Mouse (Mus musculus): ENCODE data around the gene Pld1.

Gene Pld1

DNA sequence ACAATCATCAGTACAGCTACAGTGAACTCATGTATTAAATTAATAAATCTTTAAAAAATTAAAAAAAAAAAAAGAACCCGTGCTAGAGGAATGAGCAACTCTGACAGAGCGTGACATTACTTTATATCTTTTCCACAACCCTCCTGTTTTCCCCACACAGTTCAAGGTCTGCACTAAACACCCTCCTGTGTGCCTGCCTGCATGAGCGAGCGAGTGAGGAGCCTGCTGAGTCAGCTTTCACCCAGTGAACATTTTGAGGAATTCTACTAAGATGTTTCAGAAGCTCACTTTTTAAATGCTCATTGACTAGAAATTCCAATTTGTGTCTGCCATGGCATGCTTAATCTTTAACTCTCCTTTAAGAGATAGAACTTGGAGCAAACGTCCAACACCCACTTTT is 109.1 kb downstream of the Pld1 start:
- DNase-seq (ENCODE audit: low spot score in 2 of 2), result no peak

GRCm38 (mm10) chr3:28049526-28049925 is 111.0 kb downstream of the Pld1 start:
- no peak for DNase-seq (ENCODE audit: low spot score in 2 of 2)

DNA sequence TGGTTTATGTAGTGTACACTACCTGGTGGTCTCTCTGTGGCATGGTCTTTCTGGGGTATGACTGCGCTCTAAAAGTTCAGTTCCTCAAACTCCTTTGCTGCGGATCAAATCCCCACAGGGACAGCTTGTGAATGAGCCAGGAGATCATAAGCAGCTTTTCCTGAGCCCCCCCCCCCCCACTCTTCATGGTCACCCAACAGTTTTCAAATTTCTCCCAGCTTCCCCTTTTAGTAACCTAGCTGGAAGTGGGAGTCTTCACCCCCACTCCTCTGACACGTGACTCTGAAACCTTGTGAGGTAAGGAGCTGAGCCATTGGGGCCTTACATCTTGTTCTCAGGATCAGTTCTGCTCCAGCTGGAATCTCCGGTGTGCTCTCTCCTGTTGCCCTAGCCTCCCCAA is 114.6 kb downstream of the Pld1 start:
- no peak for DNase-seq (ENCODE audit: low spot score in 2 of 2)

DNA sequence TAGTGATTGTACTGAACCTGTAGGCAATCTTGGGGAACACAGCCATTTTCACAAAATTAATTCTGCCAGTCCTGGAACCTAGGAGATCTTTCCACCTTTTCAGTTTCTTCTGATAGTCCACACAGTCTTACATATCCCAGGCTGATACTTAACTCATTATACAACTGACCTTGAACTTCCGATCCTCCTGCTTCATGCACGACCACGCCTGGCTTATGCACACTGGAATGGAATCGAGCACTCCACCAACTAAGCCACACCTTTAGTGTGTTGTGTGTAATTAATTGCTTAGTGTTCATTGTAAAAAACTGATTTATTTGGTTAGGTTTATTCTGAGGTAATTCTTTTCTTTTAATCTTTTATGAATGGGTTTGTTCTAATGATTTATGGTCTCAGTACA is 122.2 kb downstream of the Pld1 start:
- no peak for DNase-seq (ENCODE audit: low spot score in 2 of 2)

DNA sequence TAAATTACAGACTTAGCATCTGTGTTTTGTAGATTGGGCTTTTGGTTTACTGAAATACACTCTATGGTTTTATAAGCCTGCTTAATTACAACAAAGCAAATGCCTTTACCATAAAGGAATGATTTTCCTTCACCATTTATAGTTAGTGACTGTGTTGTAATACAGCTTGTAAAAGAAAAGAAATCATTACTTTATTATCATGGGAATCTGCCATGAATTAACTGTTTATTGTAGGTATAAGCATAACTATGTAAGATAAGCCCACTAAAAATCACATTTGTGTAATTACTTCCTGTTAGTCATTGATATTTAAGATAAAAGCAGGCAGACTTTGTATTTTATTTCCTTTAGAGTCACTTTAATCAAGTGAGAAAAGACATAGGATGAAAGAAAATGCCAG is 122.7 kb downstream of the Pld1 start:
- no peak for DNase-seq (ENCODE audit: low spot score in 2 of 2)

DNA sequence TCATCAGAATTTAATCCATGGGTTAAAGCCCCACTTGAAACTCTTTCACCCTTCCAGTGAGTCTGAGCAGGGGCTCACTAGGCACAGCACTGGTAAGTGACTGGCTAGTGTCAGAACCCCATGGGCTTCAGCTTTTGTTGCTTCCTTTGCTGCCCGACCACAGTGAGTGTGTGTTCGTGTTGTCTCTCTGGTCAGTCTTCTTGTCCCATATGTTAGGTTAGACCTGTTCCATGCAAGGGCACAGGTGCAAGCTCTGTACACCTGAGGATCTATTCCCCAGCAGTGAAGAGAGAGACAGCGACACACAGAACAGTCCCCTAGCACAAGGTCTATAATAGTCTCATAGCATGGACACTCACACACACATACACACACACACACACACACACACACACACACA is 140.7 kb downstream of the Pld1 start:
- no peak for DNase-seq (ENCODE audit: low spot score in 2 of 2)

GRCm38 (mm10) chr3:28080116-28080515 is 141.6 kb downstream of the Pld1 start:
- DNase-seq (ENCODE audit: low spot score in 2 of 2), result no peak

GRCm38 (mm10) chr3:28081012-28081411 is 142.5 kb downstream of the Pld1 start:
- no peak for DNase-seq (ENCODE audit: low spot score in 2 of 2)

DNA sequence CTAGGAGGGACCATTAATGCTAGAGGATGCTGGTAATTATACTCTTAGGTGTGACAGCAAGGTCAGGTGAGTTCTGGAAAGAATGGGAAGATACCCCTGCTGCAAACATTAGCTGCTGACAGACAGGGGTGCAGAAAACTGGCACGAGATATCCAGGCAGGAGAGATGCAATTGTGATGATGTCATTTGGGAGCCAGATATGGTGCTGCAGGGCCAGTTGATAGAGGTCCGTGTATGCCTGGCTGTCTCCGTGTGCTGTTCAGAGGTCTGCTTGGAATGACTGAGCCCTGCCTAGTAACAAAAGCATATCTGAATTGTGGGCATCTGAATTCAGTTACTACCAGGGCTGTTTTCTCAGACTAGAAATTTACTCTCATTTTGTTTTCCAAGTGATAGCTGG is 144.7 kb downstream of the Pld1 start:
- no peak for DNase-seq (ENCODE audit: low spot score in 2 of 2)

DNA sequence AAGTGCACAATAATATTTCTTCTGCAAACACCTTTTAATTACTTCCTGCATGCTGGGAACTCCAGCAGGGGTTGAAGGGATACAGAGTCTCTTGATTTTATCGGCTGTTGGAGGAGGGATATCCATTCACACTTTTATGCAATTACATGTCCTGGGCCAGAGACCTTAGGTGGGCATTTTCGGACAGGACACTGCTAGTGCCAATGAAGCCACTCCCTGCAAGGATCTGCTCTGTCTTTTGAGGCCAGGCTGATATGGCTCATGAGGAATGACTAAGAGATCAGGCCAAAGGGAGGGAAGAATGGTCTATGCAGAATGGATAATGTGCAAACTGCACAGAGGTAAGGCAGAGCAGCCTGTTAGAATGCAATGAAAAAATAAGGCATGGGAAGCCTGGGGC is 145.8 kb downstream of the Pld1 start:
- DNase-seq (ENCODE audit: low spot score in 2 of 2), result no peak

DNA sequence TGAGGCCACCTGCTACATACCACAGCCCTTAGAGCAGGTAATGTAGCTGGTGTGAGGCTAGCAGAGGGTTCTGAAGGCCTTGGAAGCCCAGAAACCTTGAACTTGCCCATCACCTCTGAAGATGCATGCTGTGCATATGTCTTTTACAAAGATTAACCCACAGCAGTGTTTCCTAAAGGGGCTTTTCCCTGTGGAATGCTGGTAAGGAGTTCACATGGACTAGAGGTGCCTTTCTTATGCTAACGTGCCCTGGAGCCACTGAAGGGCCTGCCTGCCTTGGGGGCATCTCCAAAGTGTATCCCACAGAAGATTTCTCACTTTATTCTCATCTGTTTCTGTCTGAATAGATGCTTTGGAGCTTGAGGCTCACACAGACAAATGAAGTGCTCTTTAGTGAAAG is 152.8 kb downstream of the Pld1 start:
- DNase-seq (ENCODE audit: low spot score in 2 of 2), result no peak

GRCm38 (mm10) chr3:28091741-28092140 is 153.2 kb downstream of the Pld1 start:
- DNase-seq (ENCODE audit: low spot score in 2 of 2), result no peak

DNA sequence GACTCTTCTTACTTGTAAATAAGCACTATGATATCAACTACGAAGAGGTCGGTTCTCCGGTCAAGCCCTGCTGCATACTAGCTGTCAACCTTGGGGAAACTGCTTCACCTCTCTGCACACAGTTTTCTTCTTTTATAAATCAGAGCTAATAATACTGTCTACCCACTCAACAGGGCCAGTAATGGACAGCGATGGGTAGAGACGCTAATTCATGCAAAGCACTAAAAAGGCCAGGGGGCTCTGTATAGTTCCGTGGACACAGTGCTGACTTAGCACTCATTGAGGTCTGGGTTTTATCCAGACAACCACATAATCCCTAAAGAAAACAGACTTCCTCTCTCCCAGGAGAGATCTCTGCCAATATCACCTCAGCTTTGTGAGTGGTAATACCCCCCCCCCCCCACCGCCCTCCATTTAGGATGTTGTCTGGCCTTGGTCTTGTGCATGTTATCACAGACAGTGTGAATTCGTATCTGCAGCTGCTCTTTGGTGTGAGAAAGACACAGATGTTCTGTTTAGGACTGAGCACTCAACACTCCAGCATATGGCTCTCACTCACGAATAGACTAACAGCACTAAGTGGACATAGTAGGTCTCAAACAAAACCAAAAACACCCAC is 155.3 kb downstream of the Pld1 start:
- no peak for DNase-seq (ENCODE audit: low spot score in 2 of 2)

DNA sequence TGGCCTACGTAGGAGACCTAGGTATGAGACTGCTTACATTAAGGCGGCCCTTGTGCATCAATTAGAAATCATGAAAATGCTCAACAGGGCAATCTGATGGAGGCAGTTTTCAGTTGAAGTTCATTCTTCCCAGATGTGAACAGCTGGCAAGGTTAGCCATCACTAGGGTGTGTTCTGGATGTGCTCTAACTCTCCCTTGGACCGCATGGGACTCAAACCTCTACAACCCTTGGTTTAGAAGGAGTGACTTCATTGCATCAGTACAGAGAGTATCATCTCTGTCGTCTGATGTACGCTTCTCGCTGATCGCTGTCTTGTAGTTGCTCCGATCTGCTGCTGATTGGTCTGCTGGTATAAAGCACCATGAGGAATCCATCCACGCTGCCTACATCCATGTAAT is 157.0 kb downstream of the Pld1 start:
- no peak for DNase-seq (ENCODE audit: low spot score in 2 of 2)

DNA sequence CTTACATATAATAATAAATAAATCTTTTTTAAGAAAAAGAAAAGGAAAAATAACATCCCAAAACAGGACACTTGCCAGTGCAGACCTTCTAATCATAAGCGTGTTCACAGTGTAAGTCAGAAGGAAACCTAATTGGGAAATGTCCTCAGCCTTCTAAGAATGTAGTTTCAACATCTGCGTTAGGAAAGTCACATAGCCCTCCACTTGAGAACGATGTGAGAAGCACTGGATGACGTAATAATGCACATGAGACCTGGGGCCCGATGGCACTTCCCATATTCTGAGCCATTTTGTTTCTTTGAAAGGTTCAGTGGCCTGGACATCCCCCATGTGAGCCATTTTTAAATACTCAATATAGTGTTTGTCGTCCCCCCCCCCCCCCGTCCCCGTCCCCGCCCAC is 160.7 kb downstream of the Pld1 start:
- no peak for DNase-seq (ENCODE audit: low spot score in 2 of 2)

DNA sequence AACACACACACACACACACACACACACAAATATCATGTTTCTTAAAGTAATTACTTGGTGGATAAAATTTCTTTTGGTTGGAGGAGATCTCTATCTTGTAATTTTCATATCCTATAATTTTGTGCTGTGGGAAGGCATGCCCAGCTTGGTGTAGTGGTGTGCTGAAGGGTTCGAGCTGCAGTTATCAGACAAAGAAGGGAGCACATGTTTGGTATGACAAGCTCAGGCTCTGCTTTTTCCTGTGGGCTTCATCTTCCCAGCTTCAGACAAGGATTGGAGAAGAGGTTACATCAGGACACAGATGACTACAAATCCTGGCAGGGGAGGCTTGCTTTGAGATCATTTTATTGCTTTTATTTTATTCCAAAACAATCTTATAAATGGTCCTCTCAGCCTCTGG is 166.5 kb downstream of the Pld1 start:
- DNase-seq (ENCODE audit: low spot score in 2 of 2), result no peak

DNA sequence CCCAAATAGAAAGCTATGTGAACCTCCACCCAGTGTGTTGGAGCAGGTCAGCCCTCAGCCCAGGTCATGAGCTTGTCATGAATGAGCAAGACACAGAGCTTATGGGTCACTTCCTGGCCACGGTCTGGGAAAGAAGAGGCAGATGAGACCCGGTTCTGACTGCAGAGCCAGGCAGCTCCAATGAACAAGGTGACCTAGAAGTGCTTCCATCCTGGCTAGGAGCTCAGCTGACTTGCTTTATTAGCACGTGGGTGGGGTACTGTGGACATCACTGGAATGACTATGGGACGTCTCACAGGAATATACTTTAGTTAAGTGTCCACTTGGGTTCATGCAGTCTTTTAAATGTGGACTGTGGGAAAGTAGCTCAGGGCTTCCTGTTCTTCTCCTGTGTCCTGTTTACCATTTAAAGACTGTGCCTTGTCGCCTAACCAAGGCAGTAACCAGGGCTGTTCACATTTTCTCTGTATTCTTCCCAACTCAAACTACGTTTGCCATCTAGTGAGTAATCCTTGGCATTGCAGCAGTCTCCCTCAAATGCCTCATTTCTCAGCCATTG is 169.0 kb downstream of the Pld1 start:
- DNase-seq (ENCODE audit: low spot score in 2 of 2), result peak; percentile 24 to 27

- peak; percentile 28 to 65 for DNase-seq (ENCODE audit: low spot score in 2 of 2)
Observed at GRCm38 (mm10) chr3:28111516-28111915, 173.0 kb downstream of the Pld1 start.

GRCm38 (mm10) chr3:28113881-28114280 is 175.4 kb downstream of the Pld1 start:
- no peak for DNase-seq (ENCODE audit: low spot score in 2 of 2)

DNA sequence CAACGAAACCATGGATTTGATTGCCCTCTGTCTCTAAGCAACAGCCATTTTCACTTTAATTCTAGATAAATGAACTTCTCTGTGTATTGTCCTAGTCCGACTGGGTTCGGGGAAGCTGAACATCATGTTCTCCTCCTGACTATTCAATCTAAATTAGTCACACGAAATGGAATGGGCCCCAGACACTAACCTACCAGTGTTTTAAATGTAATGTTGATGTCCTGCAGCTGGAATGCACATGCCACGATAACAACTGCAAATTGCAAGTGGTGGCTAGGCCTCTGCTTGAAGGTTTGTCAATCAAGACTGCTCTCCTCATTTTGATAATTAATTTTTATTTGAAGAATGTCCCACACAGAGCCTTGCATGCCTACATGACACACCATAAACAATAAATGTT is 203.2 kb downstream of the Pld1 start:
- no peak for DNase-seq (ENCODE audit: low spot score in 2 of 2)

- DNase-seq (ENCODE audit: low spot score in 2 of 2), result peak; percentile 10 to 44
Observed at GRCm38 (mm10) chr3:28142121-28142520, 203.6 kb downstream of the Pld1 start.

- DNase-seq (ENCODE audit: low spot score in 2 of 2), result peak in 1 of 2 experiments; percentile 51
Observed at GRCm38 (mm10) chr3:28144676-28145075, 206.2 kb downstream of the Pld1 start.

DNA sequence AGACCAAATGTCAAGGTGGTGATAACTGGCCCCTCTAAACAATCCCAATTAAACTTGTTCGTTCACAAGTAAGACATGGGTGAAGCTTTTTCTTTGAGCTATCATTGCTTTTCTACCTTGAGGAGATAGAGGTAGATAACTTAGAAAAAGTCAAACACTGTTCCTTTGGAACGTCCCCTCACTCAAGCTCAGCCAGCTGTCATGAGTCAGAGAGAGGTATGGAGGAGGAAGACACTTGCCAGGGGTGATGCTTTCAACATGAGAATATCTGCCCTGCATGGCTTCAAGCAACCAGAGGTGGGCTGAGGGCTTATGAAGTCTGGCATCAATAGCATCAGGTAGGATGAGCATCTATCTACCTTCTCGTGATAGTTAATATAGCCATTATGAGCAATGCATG is 207.0 kb downstream of the Pld1 start:
- no peak for DNase-seq (ENCODE audit: low spot score in 2 of 2)

GRCm38 (mm10) chr3:28149656-28150256 is 211.3 kb downstream of the Pld1 start:
- no peak for DNase-seq (ENCODE audit: low spot score in 2 of 2)

Data from urinary bladder, postnatal 36 days (tissue).